Mouse (Mus musculus): Measurements from ENCODE around the gene Inpp4a. TPM values are rescaled to one million over a fixed set of nuclear protein-coding genes. Genes with fewer than 3 reads are reported as not detected.

The Inpp4a gene
- polyA plus RNA-seq, 1 experiment from 2014 or later = 17.8 TPM

DNA sequence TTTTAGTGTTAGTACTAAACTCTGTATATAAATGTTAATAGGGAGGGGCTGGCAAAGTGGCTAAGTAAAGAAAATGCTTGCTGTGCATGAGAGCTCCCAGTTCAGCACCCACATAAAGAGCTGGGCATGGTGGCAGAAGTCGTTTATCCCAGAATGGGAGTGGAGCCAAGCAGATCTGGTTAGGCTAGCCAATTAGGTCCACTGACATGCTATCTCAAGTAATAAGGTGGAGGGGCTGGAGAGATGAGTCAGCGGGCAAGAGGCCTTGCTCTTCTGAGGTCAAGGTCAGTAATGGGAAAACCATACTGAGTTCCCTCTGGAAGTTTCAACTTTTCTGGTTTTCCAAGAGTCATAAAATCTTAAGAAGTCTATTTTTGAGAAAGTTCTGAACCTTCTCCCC is 129.2 kb downstream of the Inpp4a start:
- peak overlapping the region; percentile 79 for H3K4me3 ChIP-seq (ENCODE audit: low read length)
- 69% methylated on average over 2 of the region's 2 CpGs for whole genome bisulfite sequencing
- peaks cover 30% of the 10 kb centered on the region for H3K36me3 ChIP-seq (ENCODE audit: control insufficient read depth, insufficient read depth, low read length)
- H3K27me3 ChIP-seq (ENCODE audit: control insufficient read depth, insufficient read depth, low read length) = no peaks in the 10 kb centered on the region
- no peak overlapping the region for H3K27ac ChIP-seq (ENCODE audit: low read depth, low read length)
- no peak for ATAC-seq (ENCODE audit: low FRiP score, low TSS enrichment)
- peaks cover 13% of the 10 kb centered on the region; the same call in 1 of the 2 replicates for H3K4me1 ChIP-seq (ENCODE audit: control insufficient read depth, insufficient read depth, low read length)
- H3K4me2 ChIP-seq (replicated peaks; ENCODE audit: low read depth, low read length) = peak overlapping the region; percentile 89
- peak overlapping the region; percentile 76; the same call in 1 of the 2 replicates for H3K9ac ChIP-seq (ENCODE audit: low read depth, low read length)
- peaks cover 3% of the 10 kb centered on the region; the same call in 1 of the 2 replicates for H3K9me3 ChIP-seq (ENCODE audit: control insufficient read depth, low read length)

DNA sequence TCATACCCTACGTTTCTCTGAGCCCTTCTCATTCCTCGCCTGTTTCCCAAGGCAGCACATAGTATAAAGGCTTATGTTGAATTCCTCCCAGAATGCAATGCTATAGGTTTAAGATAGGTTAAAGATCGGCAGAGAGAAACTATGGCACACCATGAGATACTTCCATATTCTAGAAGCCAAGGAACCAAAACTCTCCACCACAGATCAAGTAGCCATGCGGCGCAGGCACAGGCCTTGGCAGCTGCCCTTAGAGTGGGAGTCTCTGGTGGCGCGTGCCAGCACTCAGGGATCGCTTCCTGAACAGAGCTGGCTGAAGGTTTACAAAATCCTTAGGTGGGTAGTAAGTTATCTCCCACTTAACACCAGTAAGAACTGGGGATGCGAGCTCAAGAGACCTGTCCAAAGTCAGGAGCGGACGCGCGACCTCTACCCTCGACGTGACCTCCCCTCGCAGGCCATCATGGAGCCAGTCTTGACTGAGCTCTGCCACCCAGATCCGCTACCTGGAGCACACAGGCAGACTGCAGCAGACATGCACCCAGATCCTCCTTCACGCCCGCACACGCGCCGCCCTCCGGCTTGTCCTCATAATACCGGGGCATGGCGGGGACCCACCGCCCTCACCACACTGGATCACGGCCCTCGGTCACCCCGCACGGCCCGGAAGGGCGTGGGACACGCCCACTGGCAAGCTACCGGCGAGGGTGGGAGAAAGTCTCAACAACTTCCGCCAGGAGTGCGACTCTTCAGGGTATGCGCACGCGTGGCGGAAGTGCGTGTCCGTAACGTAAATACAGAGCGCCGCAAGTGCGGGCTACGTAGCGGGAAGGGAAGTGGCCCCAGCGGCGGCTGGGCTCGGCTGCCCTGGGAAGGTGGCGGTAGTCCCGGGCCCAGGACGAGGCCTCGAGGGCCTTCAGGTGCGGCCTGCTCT is 130.0 kb downstream of the Inpp4a start, which contains the start of the genes Coa5 and Unc50:
TSS of gene Coa5 (minus strand) at position 738 of the 931 bp plus-strand sequence.
TSS of gene Unc50 (plus strand) at position 774 of the 931 bp plus-strand sequence.
- Histone ChIP-seq H3K4me3 (ENCODE audit: low read length) (peak within 1 kb of the TSS; percentile 79), H3K4me1 (ENCODE audit: control insufficient read depth, insufficient read depth, low read length) (peaks cover 13% of the 10 kb centered on the region; the same call in 1 of the 2 replicates), H3K9ac (ENCODE audit: low read depth, low read length) (peak within 1 kb of the TSS; percentile 76), H3K9me3 (ENCODE audit: control insufficient read depth, low read length) (no peaks in the 10 kb centered on the region), H3K36me3 (ENCODE audit: control insufficient read depth, insufficient read depth, low read length) (peaks cover 30% of the 10 kb centered on the region), H3K27ac (ENCODE audit: low read depth, low read length) (peak within 1 kb of the TSS; percentile 20; the same call in 1 of the 2 replicates), H3K4me2 (replicated peaks; ENCODE audit: low read depth, low read length) (peak within 1 kb of the TSS; percentile 89), H3K27me3 (ENCODE audit: control insufficient read depth, insufficient read depth, low read length) (no peaks in the 10 kb centered on the region)
- 4% methylated on average over 57 of the region's 57 CpGs for WGBS
- ATAC-seq (ENCODE audit: low FRiP score, low TSS enrichment) = peak; percentile 98

DNA sequence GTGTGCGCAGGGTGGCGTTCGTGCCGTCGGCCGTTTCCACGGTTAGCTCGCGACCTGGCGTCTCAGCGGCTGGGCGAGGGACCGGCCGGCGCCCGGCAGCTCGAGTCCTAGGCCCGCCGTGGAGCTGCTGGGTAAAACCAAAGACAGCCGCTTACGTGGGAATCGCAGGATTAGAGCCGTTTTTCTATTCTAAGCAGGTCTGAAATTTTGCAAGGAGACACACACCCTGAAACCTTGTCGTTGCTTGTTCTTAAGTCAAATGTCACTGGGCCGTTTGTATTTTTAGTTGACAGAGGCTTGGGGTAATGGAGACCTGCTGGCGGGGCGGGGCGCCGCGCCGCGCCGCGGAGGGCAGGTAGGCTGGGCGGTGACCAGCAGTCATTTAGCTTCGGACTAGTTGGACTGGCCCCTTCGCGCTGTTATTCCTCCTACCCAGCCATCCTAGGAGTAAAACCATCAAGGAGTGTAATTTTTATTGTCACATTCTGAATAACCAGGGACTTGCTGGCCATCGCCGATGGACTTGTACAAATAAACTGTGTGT is 130.7 kb downstream of the Inpp4a start:
- Histone ChIP-seq H3K9me3 (ENCODE audit: control insufficient read depth, low read length) (no peaks in the 10 kb centered on the region), H3K4me3 (ENCODE audit: low read length) (peak overlapping the region; percentile 79), H3K27me3 (ENCODE audit: control insufficient read depth, insufficient read depth, low read length) (no peaks in the 10 kb centered on the region), H3K27ac (ENCODE audit: low read depth, low read length) (peak overlapping the region; percentile 20; the same call in 1 of the 2 replicates), H3K36me3 (ENCODE audit: control insufficient read depth, insufficient read depth, low read length) (peaks cover 31% of the 10 kb centered on the region), H3K9ac (ENCODE audit: low read depth, low read length) (peak overlapping the region; percentile 76), H3K4me1 (ENCODE audit: control insufficient read depth, insufficient read depth, low read length) (peaks cover 13% of the 10 kb centered on the region; the same call in 1 of the 2 replicates), H3K4me2 (replicated peaks; ENCODE audit: low read depth, low read length) (peak overlapping the region; percentile 89)
- ATAC-seq (ENCODE audit: low FRiP score, low TSS enrichment) = peak; percentile 22; the same call in 1 of the 2 replicates
- 2% methylated on average over 40 of the region's 40 CpGs for WGBS

DNA sequence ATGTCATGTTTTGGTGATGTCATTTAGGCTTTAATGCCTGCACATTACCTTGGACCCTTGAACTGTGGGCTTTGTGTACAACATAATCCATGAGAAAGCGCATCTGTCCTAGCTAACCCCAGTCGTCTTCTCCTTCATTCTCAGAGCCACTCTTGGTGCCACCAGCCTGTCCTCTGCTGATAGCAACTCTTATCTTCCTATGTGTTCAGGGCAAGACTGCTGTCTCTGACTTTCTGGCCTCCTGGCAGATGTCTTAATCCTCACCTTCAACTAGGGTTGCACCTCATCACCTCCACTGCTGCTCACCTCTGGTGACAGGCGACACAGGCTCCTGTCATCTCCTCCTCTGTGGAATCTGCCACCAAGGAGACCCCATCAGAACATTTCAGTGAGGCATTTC is 136.8 kb downstream of the Inpp4a start:
- H3K36me3 ChIP-seq (ENCODE audit: control insufficient read depth, insufficient read depth, low read length) = peaks cover 73% of the 10 kb centered on the region

GRCm38 (mm10) chr1:37442848-37443835 is 143.5 kb downstream of the Inpp4a start:
- ATAC-seq (ENCODE audit: low FRiP score, low TSS enrichment) = no peak
- H3K9me3 ChIP-seq (ENCODE audit: control insufficient read depth, low read length) = no peaks in the 10 kb centered on the region
- H3K27me3 ChIP-seq (ENCODE audit: control insufficient read depth, insufficient read depth, low read length) = no peaks in the 10 kb centered on the region
- H3K4me2 ChIP-seq (replicated peaks; ENCODE audit: low read depth, low read length) = no peak overlapping the region
- 89% methylated on average over 16 of the region's 16 CpGs for WGBS
- no peaks in the 10 kb centered on the region for H3K4me1 ChIP-seq (ENCODE audit: control insufficient read depth, insufficient read depth, low read length)
- H3K27ac ChIP-seq (ENCODE audit: low read depth, low read length) = no peak overlapping the region
- H3K4me3 ChIP-seq (ENCODE audit: low read length) = no peak overlapping the region
- no peak overlapping the region for H3K9ac ChIP-seq (ENCODE audit: low read depth, low read length)
- peaks cover 26% of the 10 kb centered on the region for H3K36me3 ChIP-seq (ENCODE audit: control insufficient read depth, insufficient read depth, low read length)

More for the DNA sequence above, 136.8 kb downstream of the Inpp4a start:
- H3K4me1 ChIP-seq (ENCODE audit: control insufficient read depth, insufficient read depth, low read length) = peaks cover 2% of the 10 kb centered on the region; the same call in 1 of the 2 replicates
- 97% methylated on average over 3 of the region's 3 CpGs for WGBS
- no peak overlapping the region for H3K4me2 ChIP-seq (replicated peaks; ENCODE audit: low read depth, low read length)
- no peak overlapping the region for H3K9ac ChIP-seq (ENCODE audit: low read depth, low read length)
- no peak overlapping the region for H3K27ac ChIP-seq (ENCODE audit: low read depth, low read length)
- ATAC-seq (ENCODE audit: low FRiP score, low TSS enrichment) = no peak
- H3K27me3 ChIP-seq (ENCODE audit: control insufficient read depth, insufficient read depth, low read length) = no peaks in the 10 kb centered on the region
- H3K9me3 ChIP-seq (ENCODE audit: control insufficient read depth, low read length) = no peaks in the 10 kb centered on the region
- H3K4me3 ChIP-seq (ENCODE audit: low read length) = no peak overlapping the region

DNA sequence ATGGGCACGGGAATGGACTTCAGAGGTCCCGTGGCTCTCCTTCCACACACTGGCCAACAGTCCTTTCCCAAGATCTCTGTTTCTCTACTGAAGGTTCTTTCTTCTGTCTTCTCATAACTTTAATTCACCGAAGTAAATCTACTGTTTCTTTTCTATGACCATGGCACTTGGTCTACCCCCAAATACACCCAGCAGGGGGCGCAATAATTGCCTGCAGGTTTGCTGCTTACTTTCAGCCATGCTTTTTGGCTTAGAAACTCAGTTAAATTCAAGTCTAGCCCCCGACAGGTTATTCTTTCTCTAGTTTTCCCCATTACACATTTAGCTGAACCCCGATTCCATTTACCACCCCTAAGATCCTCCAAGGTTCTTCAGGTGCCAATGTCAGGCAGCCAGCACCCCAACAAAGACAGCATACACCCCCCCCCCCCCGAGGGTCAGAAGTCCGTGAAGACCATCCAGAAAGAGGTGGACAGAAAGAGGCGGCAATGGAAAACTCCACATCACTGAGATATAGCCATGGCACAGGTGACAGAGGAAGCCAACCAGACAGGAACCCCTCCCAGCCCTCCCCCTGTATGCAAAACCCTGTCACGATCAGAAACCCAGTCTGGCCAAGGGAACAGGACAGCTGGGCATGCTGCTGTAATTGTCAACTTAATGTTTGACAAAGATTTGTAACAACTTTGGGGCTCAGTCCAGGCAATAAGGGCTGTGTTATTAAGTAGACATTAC is 148.9 kb downstream of the Inpp4a start:
- H3K4me2 ChIP-seq (replicated peaks; ENCODE audit: low read depth, low read length) = no peak overlapping the region
- no peaks in the 10 kb centered on the region for H3K36me3 ChIP-seq (ENCODE audit: control insufficient read depth, insufficient read depth, low read length)
- no peaks in the 10 kb centered on the region for H3K9me3 ChIP-seq (ENCODE audit: control insufficient read depth, low read length)
- no peak overlapping the region for H3K27ac ChIP-seq (ENCODE audit: low read depth, low read length)
- H3K4me1 ChIP-seq (ENCODE audit: control insufficient read depth, insufficient read depth, low read length) = no peaks in the 10 kb centered on the region
- no peak for ATAC-seq (ENCODE audit: low FRiP score, low TSS enrichment)
- no peak overlapping the region for H3K9ac ChIP-seq (ENCODE audit: low read depth, low read length)
- WGBS = 77% methylated on average over 10 of the region's 10 CpGs
- H3K27me3 ChIP-seq (ENCODE audit: control insufficient read depth, insufficient read depth, low read length) = no peaks in the 10 kb centered on the region
- no peak overlapping the region for H3K4me3 ChIP-seq (ENCODE audit: low read length)

DNA sequence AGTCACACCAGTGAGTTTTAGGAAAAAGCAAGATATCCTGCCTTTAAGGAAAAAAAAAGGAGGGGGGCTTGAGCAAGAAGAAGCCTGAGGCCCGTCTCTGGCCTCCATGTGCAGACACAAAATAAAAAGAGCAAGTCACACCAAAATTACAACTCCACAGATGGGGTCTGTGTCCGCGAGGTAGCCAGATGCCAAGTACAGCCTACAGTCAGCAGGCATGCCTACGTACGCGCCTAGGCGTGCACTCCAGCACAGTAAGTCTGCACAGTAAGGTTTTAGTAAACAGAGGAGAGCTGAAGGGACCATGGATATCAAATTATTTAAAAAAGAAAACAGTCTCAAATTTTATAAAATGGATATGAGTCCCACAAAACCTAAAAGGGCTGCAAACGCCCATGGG is 151.6 kb downstream of the Inpp4a start:
- Histone ChIP-seq H3K9ac (ENCODE audit: low read depth, low read length) (no peak overlapping the region), H3K4me3 (ENCODE audit: low read length) (no peak overlapping the region), H3K27ac (ENCODE audit: low read depth, low read length) (no peak overlapping the region), H3K9me3 (ENCODE audit: control insufficient read depth, low read length) (no peaks in the 10 kb centered on the region), H3K4me2 (replicated peaks; ENCODE audit: low read depth, low read length) (no peak overlapping the region), H3K27me3 (ENCODE audit: control insufficient read depth, insufficient read depth, low read length) (no peaks in the 10 kb centered on the region), H3K36me3 (ENCODE audit: control insufficient read depth, insufficient read depth, low read length) (no peaks in the 10 kb centered on the region), H3K4me1 (ENCODE audit: control insufficient read depth, insufficient read depth, low read length) (no peaks in the 10 kb centered on the region)
- WGBS = 94% methylated on average over 8 of the region's 8 CpGs
- no peak for ATAC-seq (ENCODE audit: low FRiP score, low TSS enrichment)

GRCm38 (mm10) chr1:37457546-37457945 is 157.9 kb downstream of the Inpp4a start:
- Histone ChIP-seq H3K36me3 (ENCODE audit: control insufficient read depth, insufficient read depth, low read length) (no peaks in the 10 kb centered on the region), H3K4me3 (ENCODE audit: low read length) (no peak overlapping the region), H3K4me1 (ENCODE audit: control insufficient read depth, insufficient read depth, low read length) (no peaks in the 10 kb centered on the region), H3K9me3 (ENCODE audit: control insufficient read depth, low read length) (no peaks in the 10 kb centered on the region), H3K4me2 (replicated peaks; ENCODE audit: low read depth, low read length) (no peak overlapping the region), H3K9ac (ENCODE audit: low read depth, low read length) (no peak overlapping the region), H3K27me3 (ENCODE audit: control insufficient read depth, insufficient read depth, low read length) (no peaks in the 10 kb centered on the region), H3K27ac (ENCODE audit: low read depth, low read length) (no peak overlapping the region)
- WGBS = 95% methylated on average over 7 of the region's 7 CpGs
- no peak for ATAC-seq (ENCODE audit: low FRiP score, low TSS enrichment)
